Mouse (Mus musculus): ENCODE results near the gene C1qtnf6. TPM values are rescaled to one million over a fixed set of nuclear protein-coding genes. Genes with fewer than 3 reads are reported as not detected.

Gene C1qtnf6
- total and polyA plus RNA-seq, 2 experiments from 2014 or later: 4.0 to 10.2 TPM

DNA sequence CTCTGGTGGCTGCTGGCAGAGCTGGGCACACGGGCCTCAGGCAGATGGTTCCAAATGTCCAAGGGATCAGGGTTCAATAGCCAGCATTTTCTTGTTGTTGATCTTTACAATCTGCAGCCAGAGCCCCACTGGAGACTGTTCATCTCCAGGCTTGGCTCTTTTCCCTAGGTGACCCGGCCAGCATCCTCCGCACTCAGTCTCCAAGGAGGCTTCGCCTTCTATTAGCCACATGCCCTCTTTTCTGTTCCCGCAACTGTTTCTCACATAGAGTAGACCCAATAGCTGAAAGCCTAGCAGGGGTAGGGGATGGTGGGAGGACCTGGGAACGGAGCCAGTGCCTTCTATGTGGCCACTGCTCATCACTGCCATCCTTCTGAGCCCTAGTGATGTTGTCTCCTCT is 57.8 kb downstream of the C1qtnf6 start:
- H3K9ac ChIP-seq: no peak overlapping the region
- 71% methylated on average over 6 of the region's 6 CpGs for WGBS
- H3K4me3 ChIP-seq (ENCODE audit: low read depth, low read length): no peak overlapping the region
- no peak overlapping the region for H3K27ac ChIP-seq (ENCODE audit: low read depth, low read length)
- H3K36me3 ChIP-seq (ENCODE audit: insufficient read depth): no peaks in the 10 kb centered on the region
- no peak for DNase-seq
- no peak for ATAC-seq
- H3K4me2 ChIP-seq (ENCODE audit: low read depth): no peak overlapping the region
- H3K27me3 ChIP-seq (ENCODE audit: insufficient read depth, low read length): no peaks in the 10 kb centered on the region
- no peak for TF ChIP-seq CTCF (IDR thresholded peaks at IDR 0.05; ENCODE audit: low read depth)
- no peaks in the 10 kb centered on the region for H3K4me1 ChIP-seq (ENCODE audit: insufficient read depth)
- H3K9me3 ChIP-seq (ENCODE audit: low read length): no peaks in the 10 kb centered on the region

Other genes with a start within 250 kb of the C1qtnf6 start
- 0.43 and 1.2 TPM in 2 replicates for gene Csf2rb2, start 225.7 kb downstream of the C1qtnf6 start, total RNA-seq (2014; rRNA removed)
- 0.13 and 0.16 TPM in 2 replicates for gene Csf2rb2, start 225.7 kb downstream of the C1qtnf6 start, polyA plus RNA-seq (2015; fragmentation: Nextera tagmentation; extraction: Ambion mirVana)
- 0.77 and 1.00 TPM in 2 replicates for gene Csf2rb, start 205.7 kb downstream of the C1qtnf6 start, total RNA-seq (2014; rRNA removed)
- gene Csf2rb, start 205.7 kb downstream of the C1qtnf6 start, polyA plus RNA-seq (2015; fragmentation: Nextera tagmentation; extraction: Ambion mirVana): 0.62 and 0.74 TPM in 2 replicates
- not detected in 2 replicates for gene Tex33, start 135.5 kb downstream of the C1qtnf6 start, total RNA-seq (2014; rRNA removed)
- gene Tex33, start 135.5 kb downstream of the C1qtnf6 start, polyA plus RNA-seq (2015; fragmentation: Nextera tagmentation; extraction: Ambion mirVana): not detected in 2 replicates
- gene Tst, start 125.5 kb downstream of the C1qtnf6 start, total RNA-seq (2014; rRNA removed): 36.6 and 37.7 TPM in 2 replicates
- 37.3 and 40.1 TPM in 2 replicates for gene Tst, start 125.5 kb downstream of the C1qtnf6 start, polyA plus RNA-seq (2015; fragmentation: Nextera tagmentation; extraction: Ambion mirVana)
- gene Mpst, start 125.0 kb downstream of the C1qtnf6 start, total RNA-seq (2014; rRNA removed): 85.9 and 92.5 TPM in 2 replicates
- gene Mpst, start 125.0 kb downstream of the C1qtnf6 start, polyA plus RNA-seq (2015; fragmentation: Nextera tagmentation; extraction: Ambion mirVana): 3.3 and 3.5 TPM in 2 replicates
- 148 and 153 TPM in 2 replicates for gene Kctd17, start 102.9 kb downstream of the C1qtnf6 start, total RNA-seq (2014; rRNA removed)
- gene Kctd17, start 102.9 kb downstream of the C1qtnf6 start, polyA plus RNA-seq (2015; fragmentation: Nextera tagmentation; extraction: Ambion mirVana): 146 and 152 TPM in 2 replicates
- gene Tmprss6, start 62.8 kb downstream of the C1qtnf6 start, total RNA-seq (2014; rRNA removed): 0.19 TPM in 1 of 2 replicates, not detected in the other
- gene Tmprss6, start 62.8 kb downstream of the C1qtnf6 start, polyA plus RNA-seq (2015; fragmentation: Nextera tagmentation; extraction: Ambion mirVana): 0.07 and 0.08 TPM in 2 replicates
- 0.14 TPM in 1 of 2 replicates, not detected in the other for gene Il2rb, start 36.1 kb downstream of the C1qtnf6 start, total RNA-seq (2014; rRNA removed)
- gene Il2rb, start 36.1 kb downstream of the C1qtnf6 start, polyA plus RNA-seq (2015; fragmentation: Nextera tagmentation; extraction: Ambion mirVana): 0.03 and 0.22 TPM in 2 replicates
- gene Sstr3, start 13.3 kb upstream of the C1qtnf6 start, total RNA-seq (2014; rRNA removed): 2.8 and 3.3 TPM in 2 replicates
- gene Sstr3, start 13.3 kb upstream of the C1qtnf6 start, polyA plus RNA-seq (2015; fragmentation: Nextera tagmentation; extraction: Ambion mirVana): 0.71 and 0.73 TPM in 2 replicates
- gene Rac2, start 41.4 kb upstream of the C1qtnf6 start, total RNA-seq (2014; rRNA removed): 1.1 and 1.4 TPM in 2 replicates
- 5.9 and 6.5 TPM in 2 replicates for gene Rac2, start 41.4 kb upstream of the C1qtnf6 start, polyA plus RNA-seq (2015; fragmentation: Nextera tagmentation; extraction: Ambion mirVana)
- 5.5 and 9.8 TPM in 2 replicates for gene Cyth4, start 65.6 kb upstream of the C1qtnf6 start, total RNA-seq (2014; rRNA removed)
- 3.9 and 5.5 TPM in 2 replicates for gene Cyth4, start 65.6 kb upstream of the C1qtnf6 start, polyA plus RNA-seq (2015; fragmentation: Nextera tagmentation; extraction: Ambion mirVana)
- gene Elfn2, start 187.4 kb upstream of the C1qtnf6 start, total RNA-seq (2014; rRNA removed): 33.9 and 51.6 TPM in 2 replicates
- gene Elfn2, start 187.4 kb upstream of the C1qtnf6 start, polyA plus RNA-seq (2015; fragmentation: Nextera tagmentation; extraction: Ambion mirVana): 8.1 and 10.1 TPM in 2 replicates
- 6.4 and 11.4 TPM in 2 replicates for gene Mfng, start 242.1 kb upstream of the C1qtnf6 start, total RNA-seq (2014; rRNA removed)
- gene Mfng, start 242.1 kb upstream of the C1qtnf6 start, polyA plus RNA-seq (2015; fragmentation: Nextera tagmentation; extraction: Ambion mirVana): 16.0 and 16.8 TPM in 2 replicates